Mouse (Mus musculus) liver, embryonic 11.5 days (tissue): Measurements from ENCODE around the gene Srsf12. TPM values are rescaled to one million over a fixed set of nuclear protein-coding genes. Genes with fewer than 3 reads are reported as not detected.

ENCODE experiments used
- polyA plus RNA-seq: library from polyadenylated mRNA; unstranded; fragments of >200 nt; fragmentation: Nextera tagmentation; extraction: Ambion mirVana; gene quantifications from 2 replicates; pipeline ENCODE4 v1.2.1, GENCODE M21; 2014

The Srsf12 gene
- polyA plus RNA-seq, 1 experiment from 2014 or later = 1.6 TPM

Other genes with a start within 250 kb of the Srsf12 start
- gene Rragd, start 226.0 kb upstream of the Srsf12 start, polyA plus RNA-seq = 4.6 and 4.9 TPM in 2 replicates
- gene Ube2j1, start 177.6 kb upstream of the Srsf12 start, polyA plus RNA-seq = 43.6 and 44.3 TPM in 2 replicates
- not detected in 2 replicates for gene Gabrr2, start 146.0 kb upstream of the Srsf12 start, polyA plus RNA-seq
- not detected in 2 replicates for gene Gabrr1, start 76.5 kb upstream of the Srsf12 start, polyA plus RNA-seq
- 0.26 and 0.70 TPM in 2 replicates for gene Pm20d2, start 19.3 kb upstream of the Srsf12 start, polyA plus RNA-seq
- 58.7 and 59.0 TPM in 2 replicates for gene Pnrc1, start 81.2 kb downstream of the Srsf12 start, polyA plus RNA-seq
- 30.1 and 32.6 TPM in 2 replicates for gene Rngtt, start 101.3 kb downstream of the Srsf12 start, polyA plus RNA-seq